Mouse (Mus musculus): ENCODE results near the gene Adora3.
A peak's percentile ranks its signal among the peaks of the same experiment; 100 is the strongest.

The Adora3 gene

GRCm38 (mm10) chr3:105876022-105876421, 5.4 kb downstream of the Adora3 start:
- no peak for DNase-seq (ENCODE audit: low read depth, low spot score)

- DNase-seq (ENCODE audit: low read depth, low spot score) = no peak
Observed at GRCm38 (mm10) chr3:105877252-105877803, 6.7 kb downstream of the Adora3 start.

- no peak for DNase-seq (ENCODE audit: low read depth, low spot score)
Observed at GRCm38 (mm10) chr3:105877919-105878318, 7.3 kb downstream of the Adora3 start.

- no peak for DNase-seq (ENCODE audit: low read depth, low spot score)
Observed at GRCm38 (mm10) chr3:105878751-105879150, 8.1 kb downstream of the Adora3 start.

- no peak for DNase-seq (ENCODE audit: low read depth, low spot score)
Observed at GRCm38 (mm10) chr3:105880419-105880818, 9.8 kb downstream of the Adora3 start.

- DNase-seq (ENCODE audit: low read depth, low spot score) = no peak
Observed at GRCm38 (mm10) chr3:105882105-105882504, 11.4 kb downstream of the Adora3 start.

- DNase-seq (ENCODE audit: low read depth, low spot score) = no peak
Observed at GRCm38 (mm10) chr3:105883111-105883510, 12.5 kb downstream of the Adora3 start.

GRCm38 (mm10) chr3:105888961-105889360, 18.3 kb downstream of the Adora3 start:
- DNase-seq (ENCODE audit: low read depth, low spot score) = no peak

- no peak for DNase-seq (ENCODE audit: low read depth, low spot score)
Observed at GRCm38 (mm10) chr3:105890220-105890619, 19.6 kb downstream of the Adora3 start.

- no peak for DNase-seq (ENCODE audit: low read depth, low spot score)
Observed at GRCm38 (mm10) chr3:105891141-105891540, 20.5 kb downstream of the Adora3 start.

- DNase-seq (ENCODE audit: low read depth, low spot score) = peak; percentile 88
Observed at GRCm38 (mm10) chr3:105891760-105892571, 21.3 kb downstream of the Adora3 start.

- DNase-seq (ENCODE audit: low read depth, low spot score) = peak; percentile 83
Observed at GRCm38 (mm10) chr3:105892572-105893495, 22.2 kb downstream of the Adora3 start.

GRCm38 (mm10) chr3:105893941-105894391, 23.3 kb downstream of the Adora3 start:
- peak; percentile 14 for DNase-seq (ENCODE audit: low read depth, low spot score)

- peak; percentile 92 for DNase-seq (ENCODE audit: low read depth, low spot score)
Observed at GRCm38 (mm10) chr3:105894601-105895592, 24.2 kb downstream of the Adora3 start.

- no peak for DNase-seq (ENCODE audit: low read depth, low spot score)
Observed at GRCm38 (mm10) chr3:105896811-105897210, 26.2 kb downstream of the Adora3 start.

- no peak for DNase-seq (ENCODE audit: low read depth, low spot score)
Observed at GRCm38 (mm10) chr3:105898325-105898724, 27.7 kb downstream of the Adora3 start.

- DNase-seq (ENCODE audit: low read depth, low spot score) = no peak
Observed at GRCm38 (mm10) chr3:105898861-105899260, 28.2 kb downstream of the Adora3 start.

GRCm38 (mm10) chr3:105899394-105900147, 28.9 kb downstream of the Adora3 start:
- peak; percentile 93 for DNase-seq (ENCODE audit: low read depth, low spot score)

- peak; percentile 18 for DNase-seq (ENCODE audit: low read depth, low spot score)
Observed at GRCm38 (mm10) chr3:105900266-105900665, 29.6 kb downstream of the Adora3 start.

GRCm38 (mm10) chr3:105900716-105901115, 30.1 kb downstream of the Adora3 start:
- peak; percentile 45 for DNase-seq (ENCODE audit: low read depth, low spot score)
